Mouse (Mus musculus) midbrain, embryonic 12.5 days (tissue): Measurements from ENCODE around the gene Cpne9. TPM values are rescaled to one million over a fixed set of nuclear protein-coding genes. Genes with fewer than 3 reads are reported as not detected.
A peak's percentile ranks its signal among the peaks of the same experiment; 100 is the strongest.

Source experiments
- ATAC-seq: fragments of 200-750 bp; cut with Nextera tagmentation; 2 replicates; pipeline ENCODE4 v1.8.0; 2017; ENCODE audit warnings: low read depth, moderate TSS enrichment, moderate library complexity; ENCODE audit not compliant: low FRiP score
- H3K27ac ChIP-seq: fragments of 300-500 bp; sonication (generic); replicated peaks from 2 replicates; pipeline ENCODE4 v1.5.1; 2016; ENCODE audit warnings: mild to moderate bottlenecking
- H3K27me3 ChIP-seq: fragments of 300-500 bp; sonication (generic); 2 replicates; pipeline ENCODE4 v1.6.1; 2016; ENCODE audit warnings: mild to moderate bottlenecking
- H3K36me3 ChIP-seq: fragments of 300-500 bp; sonication (generic); 2 replicates; pipeline ENCODE4 v1.6.1; 2016
- H3K4me1 ChIP-seq: fragments of 300-500 bp; sonication (generic); 2 replicates; pipeline ENCODE4 v1.6.1; 2016
- H3K4me2 ChIP-seq: fragments of 300-500 bp; sonication (generic); replicated peaks from 2 replicates; pipeline ENCODE4 v1.6.1; 2016; ENCODE audit warnings: mild to moderate bottlenecking, moderate library complexity
- H3K4me3 ChIP-seq: fragments of 300-500 bp; sonication (generic); 2 replicates; pipeline ENCODE4 v1.5.1; 2016; ENCODE audit warnings: mild to moderate bottlenecking
- H3K9ac ChIP-seq: fragments of 300-500 bp; sonication (generic); replicated peaks from 2 replicates; pipeline ENCODE4 v1.6.1; 2016; ENCODE audit warnings: mild to moderate bottlenecking, moderate library complexity
- H3K9me3 ChIP-seq: fragments of 300-500 bp; sonication (generic); 2 replicates; pipeline ENCODE4 v1.6.1; 2016; ENCODE audit warnings: mild to moderate bottlenecking
- WGBS: fragments of 180-500 bp; shearing (Covaris S2); methylation state at CpG from one replicate; pipeline ENCODE4 v1.1.7; 2016; 5-methylcytosine and 5-hydroxymethylcytosine counted together
- polyA plus RNA-seq: library from polyadenylated mRNA; unstranded; fragments of >200 nt; fragmentation: Nextera tagmentation; extraction: Ambion mirVana; gene quantifications from 2 replicates; pipeline ENCODE4 v1.2.1, GENCODE M21; 2016

Cpne9 gene
- polyA plus RNA-seq, 1 experiment from 2014 or later = 0.34 TPM

- H3K9ac ChIP-seq = no peak overlapping the region
- peaks cover 93% of the 10 kb centered on the region for H3K36me3 ChIP-seq
- ATAC-seq = no peak
- H3K4me1 ChIP-seq = no peaks in the 10 kb centered on the region
- no peak overlapping the region for H3K4me3 ChIP-seq
- no peak overlapping the region for H3K4me2 ChIP-seq
- no peaks in the 10 kb centered on the region for H3K9me3 ChIP-seq
- H3K27me3 ChIP-seq = no peaks in the 10 kb centered on the region
- 87% methylated on average over 7 of the region's 7 CpGs for WGBS
- H3K27ac ChIP-seq = no peak overlapping the region
These were observed 15.0 kb upstream of the Cpne9 start for GRCm38 (mm10) chr6:113266996-113267655.

GRCm38 (mm10) chr6:113267988-113268387 lies 14.1 kb upstream of the Cpne9 start:
- no peak for ATAC-seq
- H3K36me3 ChIP-seq = peaks cover 93% of the 10 kb centered on the region
- 90% methylated on average over 1 of the region's 1 CpGs for WGBS

GRCm38 (mm10) chr6:113272365-113272764 lies 9.7 kb upstream of the Cpne9 start:
- Histone ChIP-seq H3K4me1 (no peaks in the 10 kb centered on the region), H3K4me3 (no peak overlapping the region), H3K9ac (no peak overlapping the region), H3K27ac (no peak overlapping the region), H3K4me2 (no peak overlapping the region), H3K27me3 (no peaks in the 10 kb centered on the region), H3K36me3 (peaks cover 79% of the 10 kb centered on the region), H3K9me3 (no peaks in the 10 kb centered on the region)
- no peak for ATAC-seq
- 85% methylated on average over 3 of the region's 3 CpGs for WGBS

More at GRCm38 (mm10) chr6:113267988-113268387, 14.1 kb upstream of the Cpne9 start:
- H3K27me3 ChIP-seq = no peaks in the 10 kb centered on the region
- H3K4me1 ChIP-seq = no peaks in the 10 kb centered on the region
- H3K9ac ChIP-seq = no peak overlapping the region
- H3K4me3 ChIP-seq = no peak overlapping the region
- H3K9me3 ChIP-seq = no peaks in the 10 kb centered on the region
- H3K27ac ChIP-seq = no peak overlapping the region
- no peak overlapping the region for H3K4me2 ChIP-seq

- H3K27ac ChIP-seq = no peak overlapping the region
- H3K9me3 ChIP-seq = no peaks in the 10 kb centered on the region
- no peak for ATAC-seq
- H3K9ac ChIP-seq = no peak overlapping the region
- H3K27me3 ChIP-seq = peaks cover 14% of the 10 kb centered on the region
- H3K4me1 ChIP-seq = peaks cover 2% of the 10 kb centered on the region
- 82% methylated on average over 4 of the region's 4 CpGs for WGBS
- no peak overlapping the region for H3K4me2 ChIP-seq
- no peak overlapping the region for H3K4me3 ChIP-seq
- peaks cover 60% of the 10 kb centered on the region for H3K36me3 ChIP-seq
These were observed 5.3 kb upstream of the Cpne9 start for GRCm38 (mm10) chr6:113276846-113277245.

- Histone ChIP-seq H3K4me3 (peak overlapping the region; percentile 34; the same call in 1 of the 2 replicates), H3K36me3 (peaks cover 27% of the 10 kb centered on the region), H3K9ac (0 out of 2 replicates have a peak overlapping the region, but pooled peaks have one; percentile 29), H3K9me3 (no peaks in the 10 kb centered on the region), H3K4me2 (peak overlapping the region; percentile 53), H3K27me3 (peaks cover 49% of the 10 kb centered on the region), H3K27ac (no peak overlapping the region), H3K4me1 (peaks cover 15% of the 10 kb centered on the region)
- peak; percentile 39; the same call in 1 of the 2 replicates for ATAC-seq
- 69% methylated on average over 6 of the region's 6 CpGs for WGBS
These were observed 431 bp upstream of the Cpne9 start for GRCm38 (mm10) chr6:113281676-113282075.

GRCm38 (mm10) chr6:113282969-113283368 lies 862 bp downstream of the Cpne9 start:
- Histone ChIP-seq H3K9ac (no peak overlapping the region), H3K4me1 (peaks cover 15% of the 10 kb centered on the region), H3K36me3 (peaks cover 15% of the 10 kb centered on the region; the same call in 1 of the 2 replicates), H3K4me2 (peak overlapping the region; percentile 53), H3K4me3 (peak overlapping the region; percentile 34), H3K9me3 (no peaks in the 10 kb centered on the region), H3K27ac (no peak overlapping the region), H3K27me3 (peaks cover 49% of the 10 kb centered on the region)
- ATAC-seq = peak; percentile 16; the same call in 1 of the 2 replicates
- 2% methylated on average over 20 of the region's 22 CpGs for WGBS

GRCm38 (mm10) chr6:113283500-113283899 lies 1.4 kb downstream of the Cpne9 start:
- ATAC-seq = no peak
- Histone ChIP-seq H3K27ac (no peak overlapping the region), H3K4me2 (peak overlapping the region; percentile 53; the same call in 1 of the 2 replicates), H3K9me3 (no peaks in the 10 kb centered on the region), H3K9ac (no peak overlapping the region), H3K4me3 (no peak overlapping the region), H3K36me3 (peaks cover 13% of the 10 kb centered on the region; the same call in 1 of the 2 replicates), H3K27me3 (peaks cover 49% of the 10 kb centered on the region), H3K4me1 (peaks cover 15% of the 10 kb centered on the region)
- WGBS = 13% methylated on average over 6 of the region's 6 CpGs

GRCm38 (mm10) chr6:113284931-113285330 lies 2.8 kb downstream of the Cpne9 start:
- Histone ChIP-seq H3K9me3 (no peaks in the 10 kb centered on the region), H3K36me3 (peaks cover 12% of the 10 kb centered on the region; the same call in 1 of the 2 replicates), H3K4me2 (no peak overlapping the region), H3K4me3 (no peak overlapping the region), H3K27ac (no peak overlapping the region), H3K27me3 (peaks cover 49% of the 10 kb centered on the region), H3K9ac (no peak overlapping the region), H3K4me1 (peaks cover 15% of the 10 kb centered on the region)
- ATAC-seq = no peak
- WGBS = 76% methylated on average over 3 of the region's 3 CpGs

- Histone ChIP-seq H3K36me3 (no peaks in the 10 kb centered on the region), H3K4me3 (no peak overlapping the region), H3K9me3 (no peaks in the 10 kb centered on the region), H3K9ac (no peak overlapping the region), H3K27me3 (peaks cover 41% of the 10 kb centered on the region), H3K4me1 (peaks cover 15% of the 10 kb centered on the region), H3K27ac (no peak overlapping the region), H3K4me2 (no peak overlapping the region)
- 56% methylated on average over 1 of the region's 1 CpGs for WGBS
- no peak for ATAC-seq
These were observed 4.2 kb downstream of the Cpne9 start for GRCm38 (mm10) chr6:113286316-113286715.

DNA sequence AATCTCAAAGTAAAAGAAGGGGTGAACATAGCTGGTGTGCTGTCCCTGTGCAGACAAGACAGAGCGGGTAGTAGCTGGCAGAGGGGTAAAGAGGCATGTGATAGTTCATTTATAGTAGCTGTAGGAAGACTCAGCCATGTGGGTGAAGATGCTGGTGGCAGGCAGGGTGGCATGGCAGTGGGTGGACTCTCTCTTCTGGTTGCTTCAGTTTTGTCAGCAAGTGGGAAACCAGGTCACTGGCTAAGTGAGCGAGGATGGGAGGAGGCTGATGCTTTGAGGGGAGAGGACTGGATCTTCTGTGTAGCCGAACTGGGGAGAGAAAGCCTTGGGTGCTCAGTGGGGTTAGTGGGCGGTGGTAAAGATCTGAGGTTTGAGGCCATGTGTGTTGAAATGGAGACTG lies 5.1 kb downstream of the Cpne9 start:
- Histone ChIP-seq H3K9me3 (no peaks in the 10 kb centered on the region), H3K4me2 (no peak overlapping the region), H3K4me3 (no peak overlapping the region), H3K36me3 (no peaks in the 10 kb centered on the region), H3K27ac (no peak overlapping the region), H3K9ac (no peak overlapping the region), H3K27me3 (peaks cover 32% of the 10 kb centered on the region), H3K4me1 (peaks cover 9% of the 10 kb centered on the region)
- no peak for ATAC-seq
- WGBS = 68% methylated on average over 4 of the region's 4 CpGs

GRCm38 (mm10) chr6:113289346-113289745 lies 7.2 kb downstream of the Cpne9 start:
- Histone ChIP-seq H3K4me3 (no peak overlapping the region), H3K4me1 (no peaks in the 10 kb centered on the region), H3K9me3 (no peaks in the 10 kb centered on the region), H3K27me3 (peaks cover 16% of the 10 kb centered on the region), H3K4me2 (no peak overlapping the region), H3K36me3 (no peaks in the 10 kb centered on the region), H3K27ac (no peak overlapping the region), H3K9ac (no peak overlapping the region)
- 93% methylated on average over 15 of the region's 15 CpGs for WGBS
- ATAC-seq = no peak

GRCm38 (mm10) chr6:113290346-113290745 lies 8.2 kb downstream of the Cpne9 start:
- no peak for ATAC-seq
- Histone ChIP-seq H3K27ac (no peak overlapping the region), H3K4me2 (no peak overlapping the region), H3K9ac (no peak overlapping the region), H3K9me3 (no peaks in the 10 kb centered on the region), H3K4me1 (no peaks in the 10 kb centered on the region), H3K27me3 (peaks cover 6% of the 10 kb centered on the region), H3K36me3 (no peaks in the 10 kb centered on the region), H3K4me3 (no peak overlapping the region)
- WGBS = 67% methylated on average over 6 of the region's 6 CpGs
